Mouse (Mus musculus): ENCODE data around the gene Kirrel3. TPM values are rescaled to one million over a fixed set of nuclear protein-coding genes. Genes with fewer than 3 reads are reported as not detected.

Kirrel3 gene
- total RNA-seq, 2 experiments from 2014 or later, result 0.64 to 0.83 TPM

- intact Hi-C loops (cut with DNase I), result no loop called here
- no peak for DNase-seq (ENCODE audit: low spot score)
Measured at GRCm38 (mm10) chr9:34988683-34989082, 503.0 kb downstream of the Kirrel3 start.

- intact Hi-C loops (cut with DNase I), result no loop called here
- no peak for DNase-seq (ENCODE audit: low spot score)
Measured at GRCm38 (mm10) chr9:34992201-34992600, 506.5 kb downstream of the Kirrel3 start.

GRCm38 (mm10) chr9:34993467-34994211 lies 507.9 kb downstream of the Kirrel3 start:
- peak; percentile 72 for DNase-seq (ENCODE audit: low spot score)
- intact Hi-C loops (cut with DNase I), result no loop called here

- intact Hi-C loops (cut with DNase I), result no loop called here
- no peak for DNase-seq (ENCODE audit: low spot score)
Measured at GRCm38 (mm10) chr9:34995078-34995477, 509.4 kb downstream of the Kirrel3 start.

GRCm38 (mm10) chr9:34995660-34996378 lies 510.1 kb downstream of the Kirrel3 start:
- no peak for DNase-seq (ENCODE audit: low spot score)
- intact Hi-C loops (cut with DNase I), result no loop called here

GRCm38 (mm10) chr9:34997880-34998865 lies 512.5 kb downstream of the Kirrel3 start:
- no peak for DNase-seq (ENCODE audit: low spot score)
- intact Hi-C loops (cut with DNase I), result no loop called here

- intact Hi-C loops (cut with DNase I), result no loop called here
- no peak for DNase-seq (ENCODE audit: low spot score)
Measured at GRCm38 (mm10) chr9:35004113-35004512, 518.4 kb downstream of the Kirrel3 start.

GRCm38 (mm10) chr9:35007697-35008341 lies 522.1 kb downstream of the Kirrel3 start:
- DNase-seq (ENCODE audit: low spot score), result no peak
- intact Hi-C loops (cut with DNase I), result no loop called here

- intact Hi-C loops (cut with DNase I), result loop anchor here (1.0 to 10.0 kb wide), 3 partner anchors 31 to 352 kb away; no protein-coding TSS in a partner anchor
- DNase-seq (ENCODE audit: low spot score), result no peak
Measured at GRCm38 (mm10) chr9:35016762-35017161, 531.1 kb downstream of the Kirrel3 start.

- intact Hi-C loops (cut with DNase I), result loop anchor here (1.0 to 10.0 kb wide), 3 partner anchors 32 to 353 kb away; no protein-coding TSS in a partner anchor
- DNase-seq (ENCODE audit: low spot score), result no peak
Measured at GRCm38 (mm10) chr9:35017563-35017962, 531.9 kb downstream of the Kirrel3 start.

- no peak for DNase-seq (ENCODE audit: low spot score)
- intact Hi-C loops (cut with DNase I), result loop anchor here (2.0 to 10.0 kb wide), 3 partner anchors 157 to 353 kb away; no protein-coding TSS in a partner anchor
Measured at GRCm38 (mm10) chr9:35018056-35018455, 532.4 kb downstream of the Kirrel3 start.

- no peak for DNase-seq (ENCODE audit: low spot score)
- intact Hi-C loops (cut with DNase I), result loop anchor here (1.0 to 10.0 kb wide), 4 partner anchors 159 to 521 kb away; no protein-coding TSS in a partner anchor
Measured at GRCm38 (mm10) chr9:35019372-35019771, 533.7 kb downstream of the Kirrel3 start.

GRCm38 (mm10) chr9:35020015-35020653 lies 534.4 kb downstream of the Kirrel3 start:
- intact Hi-C loops (cut with DNase I), result loop anchor here (2.0 to 10.0 kb wide), 2 partner anchors 515 to 965 kb away; no protein-coding TSS in a partner anchor
- no peak for DNase-seq (ENCODE audit: low spot score)

- intact Hi-C loops (cut with DNase I), result loop anchor here (2.0 to 10.0 kb wide), 2 partner anchors 513 to 967 kb away; no protein-coding TSS in a partner anchor
- no peak for DNase-seq (ENCODE audit: low spot score)
Measured at GRCm38 (mm10) chr9:35021744-35022143, 536.0 kb downstream of the Kirrel3 start.

GRCm38 (mm10) chr9:35024591-35025496 lies 539.1 kb downstream of the Kirrel3 start:
- intact Hi-C loops (cut with DNase I), result loop anchor here (10.0 kb wide), 1 partner anchor 510 kb away; no protein-coding TSS in a partner anchor
- no peak for DNase-seq (ENCODE audit: low spot score)

GRCm38 (mm10) chr9:35026311-35026710 lies 540.6 kb downstream of the Kirrel3 start:
- no peak for DNase-seq (ENCODE audit: low spot score)
- intact Hi-C loops (cut with DNase I), result loop anchor here (10.0 kb wide), 1 partner anchor 508 kb away; no protein-coding TSS in a partner anchor

- no peak for DNase-seq (ENCODE audit: low spot score)
- intact Hi-C loops (cut with DNase I), result loop anchor here (10.0 kb wide), 1 partner anchor 508 kb away; no protein-coding TSS in a partner anchor
Measured at GRCm38 (mm10) chr9:35026897-35027311, 541.2 kb downstream of the Kirrel3 start.

Data from heart, postnatal 25 days (tissue).